Mouse (Mus musculus) left cerebral cortex, postnatal 14 days (tissue): Measurements from ENCODE around the gene Mrln. TPM values are rescaled to one million over a fixed set of nuclear protein-coding genes. Genes with fewer than 3 reads are reported as not detected.

ENCODE experiments used
- DNase-seq, 2 experiments: peaks; one replicate each; pipeline ENCODE4 v3.0.0; 2021 to 2022; ENCODE audit warnings: low spot score in 2 of 2, mixed read lengths in 1 of 2
- intact Hi-C: fragments of 180-260 bp; cut with DNase I; formaldehyde crosslinking; loops from one replicate; pipeline ENCODE4 v1.15.1; 2025
- long read RNA-seq, 2 experiments: library from polyadenylated mRNA; stranded (forward); transcript quantifications; one replicate each; pipeline ENCODE4 v2.0.0; 2021
- total RNA-seq, 2 experiments: library from RNA; stranded (reverse); gene quantifications; 2 replicates each; pipeline ENCODE4 v1.2.3; 2021

The Mrln gene
- not detected for total RNA-seq
- long read RNA-seq, experiment 1 = 0 reads
- long read RNA-seq, experiment 2 = 0 reads

DNA sequence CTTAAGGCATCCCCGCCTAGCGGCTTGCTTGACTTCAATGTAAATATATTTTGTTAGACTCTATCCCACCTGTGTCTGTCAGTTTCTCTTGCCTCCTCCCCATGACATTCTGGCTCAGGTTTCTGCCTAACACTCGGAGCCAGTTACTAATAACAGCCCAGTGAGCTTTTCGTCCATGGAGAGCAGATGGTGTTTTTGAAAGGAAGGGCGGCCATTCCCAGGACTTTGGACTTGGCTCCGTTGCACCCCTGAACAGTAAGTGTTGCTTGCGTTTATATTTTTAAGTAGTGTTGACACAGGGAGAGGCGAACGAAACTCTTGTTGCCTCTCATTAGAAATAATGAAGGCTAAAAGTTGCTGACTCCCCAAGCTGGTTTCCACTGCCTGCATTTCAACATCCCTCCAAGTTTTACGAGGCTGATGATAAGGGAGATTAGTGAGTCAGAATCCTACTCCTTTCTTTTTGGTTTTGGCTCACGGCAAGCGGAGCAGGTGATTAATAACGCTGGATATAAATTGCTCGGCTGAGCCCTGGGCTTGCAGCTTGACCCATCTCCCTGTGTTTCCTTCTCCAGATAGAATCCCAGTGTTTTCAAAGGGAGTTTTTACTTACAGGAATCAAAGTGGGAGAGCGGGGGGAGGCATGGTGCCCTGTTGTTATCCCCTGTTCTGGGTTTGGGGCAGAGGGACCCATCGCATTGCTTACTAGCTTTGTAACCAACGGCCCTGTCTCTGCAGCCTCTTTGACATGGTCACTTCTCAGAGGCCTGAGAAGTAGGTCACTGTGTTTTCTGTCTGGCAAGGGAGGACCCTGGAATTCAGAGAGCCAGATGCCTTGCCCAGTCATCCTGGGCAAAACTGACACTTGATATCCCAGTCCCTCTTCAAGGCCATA, at the start of gene Mrln:
TSS of gene Mrln (plus strand) at position 160 of the 895 bp plus-strand sequence.
- no peak for DNase-seq
- intact Hi-C loops = no loop called here

DNA sequence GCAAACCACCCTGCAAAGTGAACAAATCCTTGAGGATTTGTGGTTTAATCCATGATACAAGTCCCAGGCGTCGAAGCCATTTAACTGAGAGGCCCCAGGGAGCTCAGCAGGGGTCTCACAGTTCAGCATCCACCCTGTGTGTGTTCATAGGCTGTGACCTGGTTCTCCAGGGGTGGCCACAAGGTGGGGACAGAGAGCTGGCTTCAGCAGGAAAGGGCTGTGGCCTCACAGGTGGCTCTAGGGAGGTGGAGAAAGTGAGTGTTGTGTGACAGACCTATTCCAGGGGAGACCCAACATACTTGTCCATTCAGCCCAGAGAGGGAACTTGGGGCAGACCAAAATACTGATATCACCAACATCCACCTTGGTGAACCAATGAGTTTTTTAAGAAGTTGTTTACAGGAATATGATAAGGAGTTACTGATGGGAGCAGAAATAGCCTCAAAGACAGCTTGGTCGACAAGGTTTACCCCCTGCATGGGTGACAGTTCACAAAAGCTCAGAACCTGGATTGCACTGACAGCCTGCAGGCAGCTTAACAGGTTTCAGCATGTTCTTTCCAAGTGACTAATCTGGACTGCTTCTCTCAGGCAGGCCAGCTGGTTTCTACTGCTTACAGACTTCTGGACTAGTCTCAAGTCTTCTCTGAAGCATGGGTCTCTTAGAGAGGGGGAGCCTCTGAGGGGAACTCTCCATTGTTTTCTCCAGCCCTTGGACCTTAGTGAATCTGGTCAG, 47.9 kb upstream of the Mrln start:
- DNase-seq = no peak
- intact Hi-C loops = no loop called here

DNA sequence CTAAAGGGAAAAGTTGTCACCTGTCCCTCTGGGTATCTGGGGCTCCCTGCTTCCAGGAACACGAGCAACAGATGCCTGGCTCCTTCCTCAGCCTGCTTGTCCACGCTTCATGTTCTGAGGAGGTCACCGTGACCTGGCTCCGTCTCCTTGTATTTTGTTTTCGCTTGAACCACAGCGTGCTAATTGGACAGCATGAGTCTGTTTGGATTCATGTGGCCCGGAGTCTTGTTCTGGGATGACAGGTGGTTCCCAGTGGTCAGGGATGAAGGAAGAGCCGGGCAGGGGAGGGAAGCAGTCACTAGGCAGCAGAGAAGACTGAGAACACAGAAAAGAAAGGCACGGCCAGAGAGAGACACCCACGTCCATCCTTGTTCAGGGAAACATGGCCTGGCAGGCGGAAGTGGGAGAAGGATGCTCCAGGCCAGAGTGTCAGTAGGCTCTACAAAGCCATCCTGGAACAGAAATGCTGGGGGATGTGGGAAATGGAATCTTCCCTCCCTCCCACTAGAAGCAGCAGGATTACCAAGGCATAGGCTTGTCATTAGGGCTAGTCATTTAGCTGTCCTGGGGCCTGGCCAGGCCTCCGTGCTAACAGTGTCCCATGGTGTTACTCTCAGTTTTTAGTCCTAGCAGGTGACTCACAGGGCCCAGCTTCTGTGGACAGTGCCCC, 44.7 kb upstream of the Mrln start:
- DNase-seq = peak in 1 of 2 experiments; percentile 49
- intact Hi-C loops = no loop called here

DNA sequence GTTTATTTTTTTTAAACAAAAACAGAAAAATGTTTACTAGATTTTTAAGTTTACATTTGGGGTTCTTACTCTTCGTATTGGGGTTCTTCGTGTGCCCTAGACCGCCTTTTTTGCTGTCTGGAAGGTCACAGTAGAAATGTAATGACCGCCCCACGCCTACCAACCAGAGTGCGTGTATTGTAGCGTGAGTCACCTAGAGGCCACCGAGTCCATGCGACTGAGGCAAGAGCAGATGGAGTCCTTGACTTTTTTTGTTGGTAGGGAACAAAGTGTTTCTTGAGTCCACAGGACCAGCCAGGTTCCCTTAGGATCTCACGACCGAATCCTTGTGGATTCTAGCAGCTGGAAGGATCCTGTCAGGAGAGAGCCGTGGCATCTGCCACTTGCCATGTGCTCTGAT, 43.7 kb upstream of the Mrln start:
- no peak for DNase-seq
- intact Hi-C loops = no loop called here

GRCm38 (mm10) chr10:70161504-70161903, 43.0 kb upstream of the Mrln start:
- no peak for DNase-seq
- intact Hi-C loops = no loop called here

DNA sequence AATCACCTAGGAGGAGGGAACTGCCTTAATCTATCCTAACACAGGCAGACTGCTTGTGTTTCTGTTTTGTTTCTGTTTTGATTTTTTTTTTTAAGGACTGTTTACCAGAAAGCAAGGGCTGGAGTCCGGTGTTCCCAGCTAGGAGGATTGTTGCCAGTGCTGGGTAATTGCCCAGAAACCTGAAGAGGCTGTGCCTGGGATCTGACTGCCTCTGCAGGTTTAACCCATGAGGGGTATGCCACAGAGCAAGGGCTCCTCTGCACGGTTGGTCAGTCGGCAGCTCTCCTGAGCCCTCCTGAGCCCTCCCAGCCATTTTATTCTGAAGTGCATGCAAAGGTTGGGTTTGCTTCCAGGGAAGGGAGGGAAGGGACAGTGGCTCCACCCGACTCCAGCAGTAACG, 40.8 kb upstream of the Mrln start:
- intact Hi-C loops = no loop called here
- no peak for DNase-seq

GRCm38 (mm10) chr10:70165877-70166276, 38.6 kb upstream of the Mrln start:
- intact Hi-C loops = loop anchor here (5.0 kb wide), 1 partner anchor 69 kb away; the partner anchor contains the start of gene Ccdc6
- peak; percentile 45 to 64 for DNase-seq

- no peak for DNase-seq
These were observed 38.0 kb upstream of the Mrln start for GRCm38 (mm10) chr10:70166427-70166826.

GRCm38 (mm10) chr10:70167625-70168024, 36.8 kb upstream of the Mrln start:
- intact Hi-C loops = loop anchor here (5.0 kb wide), 1 partner anchor 70 kb away; the partner anchor contains the start of gene Ccdc6

More at GRCm38 (mm10) chr10:70166427-70166826, 38.0 kb upstream of the Mrln start:
- intact Hi-C loops = loop anchor here (5.0 kb wide), 1 partner anchor 69 kb away; the partner anchor contains the start of gene Ccdc6

DNA sequence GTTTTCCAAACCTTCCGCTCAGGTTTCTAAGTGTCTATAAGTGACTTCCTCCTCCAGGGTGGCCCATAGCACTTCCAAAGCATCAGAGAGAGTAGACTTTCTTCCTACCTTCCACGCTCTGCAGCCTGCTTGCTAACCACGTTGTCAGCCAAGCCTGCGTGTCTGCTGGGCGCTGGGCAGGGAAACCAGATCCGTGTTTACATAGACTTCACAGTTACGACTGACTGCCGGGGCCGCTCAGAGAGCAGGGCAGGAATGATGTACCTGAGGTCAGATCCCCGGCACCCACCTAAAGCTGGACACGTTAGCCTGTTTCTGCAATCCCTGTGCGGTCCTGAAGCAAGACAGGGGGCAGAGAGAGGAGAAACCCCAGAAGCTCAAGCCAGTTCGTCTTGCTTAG, 36.1 kb upstream of the Mrln start:
- DNase-seq = no peak
- intact Hi-C loops = loop anchor here (5.0 kb wide), 1 partner anchor 71 kb away; the partner anchor contains the start of gene Ccdc6

More at GRCm38 (mm10) chr10:70167625-70168024, 36.8 kb upstream of the Mrln start:
- no peak for DNase-seq

- intact Hi-C loops = loop anchor here (5.0 kb wide), 1 partner anchor 72 kb away; the partner anchor contains the start of gene Ccdc6
- DNase-seq = peak; percentile 69 to 82
These were observed 35.4 kb upstream of the Mrln start for GRCm38 (mm10) chr10:70169044-70169443.

- intact Hi-C loops = loop anchor here (2.0 kb wide), 1 partner anchor 123 kb away; no protein-coding TSS in a partner anchor
- peak; percentile 52 to 68 for DNase-seq
These were observed 31.1 kb upstream of the Mrln start for GRCm38 (mm10) chr10:70173314-70173713.

DNA sequence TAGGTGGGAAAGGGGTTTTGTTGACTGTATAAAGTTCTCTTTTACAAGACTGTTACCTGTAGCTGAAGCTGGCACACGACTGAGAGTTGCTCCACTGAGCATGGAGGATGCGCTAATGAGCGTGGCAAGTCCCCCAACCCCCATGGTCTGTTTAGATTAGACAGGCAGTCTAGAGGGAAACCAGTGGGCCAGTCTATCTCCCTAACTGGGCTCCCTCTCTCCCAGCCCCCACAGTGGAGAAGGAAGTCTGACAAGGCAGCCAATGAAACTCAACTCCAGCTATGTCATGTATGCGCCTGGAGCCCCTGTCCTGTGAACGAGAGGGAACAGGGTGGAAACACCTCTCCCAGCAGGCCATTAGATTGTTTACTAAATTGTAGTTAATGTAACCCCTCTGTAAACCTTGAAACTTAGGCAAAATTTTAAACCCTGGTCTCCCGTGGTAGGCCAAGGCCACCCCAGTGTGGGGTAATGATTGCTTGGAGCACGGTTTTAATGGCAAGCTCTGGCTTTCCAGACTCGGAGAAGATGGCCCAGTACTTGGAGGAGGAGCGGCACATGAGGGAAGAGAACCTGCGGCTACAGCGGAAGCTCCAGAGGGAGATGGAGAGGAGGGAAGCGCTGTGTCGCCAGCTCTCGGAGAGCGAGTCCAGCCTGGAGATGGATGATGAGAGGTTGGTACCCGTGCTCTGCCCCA, 29.8 kb upstream of the Mrln start:
- DNase-seq = no peak
- intact Hi-C loops = no loop called here

DNA sequence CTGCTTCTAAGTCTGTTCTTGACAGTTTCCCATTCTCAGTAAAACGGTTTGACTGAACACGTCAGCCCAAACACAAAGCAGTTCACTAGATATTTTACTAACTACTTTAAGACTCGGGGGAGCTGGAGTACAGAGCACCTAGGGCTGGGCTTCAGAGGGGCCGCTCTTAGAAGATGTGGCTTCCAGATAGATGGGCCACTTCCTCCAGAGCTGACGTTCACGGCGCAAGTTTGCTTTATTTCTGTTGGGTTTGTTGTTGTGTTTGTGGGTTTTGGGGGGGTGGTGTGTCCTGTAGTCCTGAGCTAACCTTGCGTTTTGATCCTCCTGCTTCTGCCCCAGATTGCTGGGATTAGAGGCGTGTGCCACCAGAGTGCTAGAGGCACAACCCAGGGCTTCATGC, 23.7 kb upstream of the Mrln start:
- intact Hi-C loops = no loop called here

GRCm38 (mm10) chr10:70181279-70181972, 23.0 kb upstream of the Mrln start:
- no peak for DNase-seq
- intact Hi-C loops = no loop called here

More for the DNA sequence above, 23.7 kb upstream of the Mrln start:
- DNase-seq = no peak

GRCm38 (mm10) chr10:70183210-70184080, 21.0 kb upstream of the Mrln start:
- intact Hi-C loops = no loop called here
- DNase-seq = peak in 1 of 2 experiments; percentile 59

- intact Hi-C loops = loop anchor here (5.0 kb wide), 1 partner anchor 89 kb away; the partner anchor contains the start of gene Ccdc6
- DNase-seq = peak in 1 of 2 experiments; percentile 49
These were observed 18.3 kb upstream of the Mrln start for GRCm38 (mm10) chr10:70186136-70186535.
